Mouse (Mus musculus) brain, embryonic 14.5 days (tissue): ENCODE data around the gene Gm49661. TPM values are rescaled to one million over a fixed set of nuclear protein-coding genes. Genes with fewer than 3 reads are reported as not detected.

ENCODE experiments used
- DNase-seq: peaks from one replicate; pipeline ENCODE4 v3.0.0-alpha.2; 2011; ENCODE audit warnings: low read depth
- CTCF ChIP-seq: fragments of 200-500 bp; IDR thresholded peaks from 2 replicates; pipeline ENCODE4 v1.5.1; 2012; ENCODE audit warnings: inconsistent platforms, mild to moderate bottlenecking, moderate library complexity, borderline replicate concordance; ENCODE audit not compliant: insufficient read depth, insufficient read length; ENCODE audit errors: extremely low read depth
- POLR2A ChIP-seq: fragments of 200-500 bp; IDR thresholded peaks from 2 replicates; pipeline ENCODE4 v1.6.1; 2012; ENCODE audit warnings: mild to moderate bottlenecking, inconsistent platforms, borderline replicate concordance; ENCODE audit not compliant: poor library complexity, insufficient read depth, insufficient read length, severe bottlenecking; ENCODE audit errors: extremely low read depth
- polyA plus RNA-seq: library from polyadenylated mRNA; depleted of rRNA; stranded (reverse); fragments of >200 nt; gene quantifications from 2 replicates; pipeline ENCODE4 v1.2.3, GENCODE M21; 2012; rRNA removed

The Gm49661 gene
- not detected in 2 replicates for polyA plus RNA-seq

- TF ChIP-seq POLR2A: no peak; the same call in 1 of the 2 replicates
- no peak for TF ChIP-seq CTCF
Observed at GRCm38 (mm10) chr8:84969241-84970134, at the start of gene Gm49661, which contains the start of the genes Prdx2 and Rnaseh2a. Gene Gm49661, minus strand, starts transcription at chr8:84969433. Gene Prdx2, plus strand, starts transcription at chr8:84969587. Gene Rnaseh2a, minus strand, starts transcription at chr8:84969767.

DNA sequence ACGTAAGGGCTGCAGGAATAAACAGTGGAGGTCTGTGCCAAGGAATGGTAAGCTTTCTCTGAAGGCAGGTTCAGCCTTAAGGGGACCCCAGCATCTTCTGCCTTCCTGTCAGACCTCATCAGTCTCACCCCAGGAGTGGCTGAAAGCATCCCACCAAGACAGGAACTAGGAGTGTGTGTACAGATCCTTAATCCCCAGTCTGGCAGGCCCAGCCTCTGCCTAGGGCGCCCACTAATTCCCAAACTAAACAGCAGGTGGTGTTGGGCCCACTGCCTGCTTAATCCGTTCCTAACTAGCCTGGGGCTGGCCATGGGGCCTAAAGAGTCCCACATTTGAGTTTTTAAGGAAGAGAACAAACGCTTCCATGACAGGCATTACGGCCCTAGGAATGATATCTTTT, 48.0 kb upstream of the Gm49661 start:
- no peak for DNase-seq
- no peak for TF ChIP-seq POLR2A
- TF ChIP-seq CTCF: no peak

More at GRCm38 (mm10) chr8:84969241-84970134, at the start of gene Gm49661, which contains the start of the genes Prdx2 and Rnaseh2a:
- DNase-seq: peak; percentile 94

DNA sequence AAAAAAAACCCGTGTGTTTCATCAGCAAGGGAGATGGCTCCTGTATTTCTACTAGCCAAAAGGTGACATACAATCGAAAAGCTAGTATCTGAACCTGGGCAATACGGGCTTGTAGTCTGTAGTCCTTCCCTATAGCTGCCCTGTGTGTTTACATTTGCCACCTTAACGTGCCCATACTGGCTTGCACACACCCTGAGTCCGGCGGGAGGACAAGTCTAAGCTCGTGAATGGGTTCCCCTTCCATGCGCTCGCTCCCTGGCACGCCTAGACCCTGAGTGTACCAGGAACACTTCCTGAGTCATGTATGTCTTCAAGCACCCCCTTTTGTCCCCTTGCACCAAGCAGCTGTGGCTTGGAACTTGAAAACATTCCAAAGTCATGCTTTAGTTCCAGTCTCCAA, 47.5 kb upstream of the Gm49661 start:
- DNase-seq: no peak
- TF ChIP-seq POLR2A: no peak
- no peak for TF ChIP-seq CTCF

GRCm38 (mm10) chr8:85014431-85014830, 45.2 kb upstream of the Gm49661 start, which contains the start of gene Best2:
Gene Best2, minus strand, starts transcription at chr8:85014531.
- DNase-seq: no peak
- TF ChIP-seq CTCF (no peak), POLR2A (no peak)

GRCm38 (mm10) chr8:85013230-85013840, 44.1 kb upstream of the Gm49661 start:
- TF ChIP-seq CTCF (peak; percentile 72), POLR2A (no peak)

GRCm38 (mm10) chr8:85011242-85011641, 42.0 kb upstream of the Gm49661 start:
- no peak for DNase-seq
- no peak for TF ChIP-seq CTCF
- TF ChIP-seq POLR2A: no peak

More at GRCm38 (mm10) chr8:85013230-85013840, 44.1 kb upstream of the Gm49661 start:
- peak; percentile 88 for DNase-seq

GRCm38 (mm10) chr8:85007686-85008085, 38.5 kb upstream of the Gm49661 start:
- no peak for DNase-seq
- TF ChIP-seq CTCF: peak; percentile 16; the same call in 1 of the 2 replicates
- no peak for TF ChIP-seq POLR2A

DNA sequence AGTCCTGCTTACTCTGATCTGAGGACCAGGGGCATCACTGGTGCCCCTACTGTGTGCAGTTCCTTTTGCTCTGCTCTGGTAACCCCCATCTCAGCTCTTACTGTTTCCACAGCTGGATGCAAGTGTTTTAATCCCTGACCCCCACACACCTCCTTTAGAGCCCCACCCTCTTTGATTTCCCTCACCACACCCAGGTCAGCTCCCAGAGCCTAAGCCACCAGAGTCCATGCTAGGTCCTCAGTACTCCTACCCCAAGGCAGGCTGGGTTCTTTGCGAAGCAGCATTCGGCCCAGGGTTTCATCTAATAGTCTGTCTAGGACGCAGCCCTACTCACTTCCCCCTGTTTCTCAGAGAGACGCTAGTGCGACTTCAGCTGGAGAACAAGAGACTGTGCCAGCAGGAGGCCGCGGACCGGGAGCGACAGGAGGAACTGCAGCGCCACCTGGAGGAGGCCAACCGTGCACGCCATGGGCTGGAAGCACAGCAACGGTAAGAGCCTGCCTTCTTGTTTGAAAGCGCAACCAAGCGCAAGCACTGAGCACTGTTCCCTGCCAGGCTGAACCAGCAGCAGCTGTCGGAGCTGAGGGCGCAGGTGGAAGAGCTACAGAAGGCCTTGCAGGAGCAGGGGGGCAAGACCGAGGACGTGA, 28.5 kb upstream of the Gm49661 start:
- TF ChIP-seq CTCF (peak; percentile 96), POLR2A (no peak)
- DNase-seq: peak; percentile 96

- no peak for DNase-seq
- TF ChIP-seq POLR2A: no peak
- no peak for TF ChIP-seq CTCF
Observed at GRCm38 (mm10) chr8:84996978-84997377, 27.7 kb upstream of the Gm49661 start.

DNA sequence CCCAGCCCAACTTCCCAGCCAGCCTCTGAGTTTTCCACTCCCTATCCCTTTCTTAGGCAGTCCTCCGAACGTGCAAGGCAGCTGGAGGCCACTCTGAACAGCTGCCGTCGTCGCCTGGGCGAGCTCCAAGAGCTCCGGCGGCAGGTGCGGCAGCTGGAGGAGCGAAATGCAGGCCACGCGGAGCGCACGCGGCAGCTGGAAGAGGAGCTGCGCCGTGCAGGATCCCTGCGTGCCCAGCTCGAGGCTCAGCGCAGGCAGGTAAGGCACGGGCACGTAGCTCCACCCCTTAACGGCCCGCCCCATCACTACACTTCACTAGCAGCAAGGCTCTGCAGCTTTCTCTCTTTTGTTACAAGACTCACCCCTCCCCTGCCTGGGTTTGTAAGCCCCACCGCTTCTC, 26.4 kb upstream of the Gm49661 start:
- TF ChIP-seq POLR2A (no peak), CTCF (no peak)
- peak; percentile 72 for DNase-seq

DNA sequence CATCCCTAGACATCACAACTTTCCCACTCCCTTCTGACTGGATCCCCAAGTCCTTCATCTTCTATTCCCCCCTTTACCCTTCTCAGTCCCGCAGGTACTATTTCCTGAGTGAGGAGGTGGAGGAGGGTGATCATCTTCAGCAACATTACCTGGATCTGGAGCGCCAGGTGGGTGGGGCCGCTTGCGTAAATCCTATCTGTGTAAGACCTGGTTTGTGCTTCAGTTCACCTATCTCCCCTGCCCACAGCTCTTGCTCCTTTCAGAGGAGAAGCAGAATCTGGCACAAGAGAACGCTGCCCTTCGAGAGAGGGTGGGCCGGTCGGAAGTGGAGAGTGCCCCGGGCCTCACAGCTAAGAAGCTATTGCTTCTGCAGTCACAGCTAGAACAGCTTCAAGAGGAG, 25.1 kb upstream of the Gm49661 start:
- no peak for TF ChIP-seq CTCF
- TF ChIP-seq POLR2A: no peak
- DNase-seq: no peak

DNA sequence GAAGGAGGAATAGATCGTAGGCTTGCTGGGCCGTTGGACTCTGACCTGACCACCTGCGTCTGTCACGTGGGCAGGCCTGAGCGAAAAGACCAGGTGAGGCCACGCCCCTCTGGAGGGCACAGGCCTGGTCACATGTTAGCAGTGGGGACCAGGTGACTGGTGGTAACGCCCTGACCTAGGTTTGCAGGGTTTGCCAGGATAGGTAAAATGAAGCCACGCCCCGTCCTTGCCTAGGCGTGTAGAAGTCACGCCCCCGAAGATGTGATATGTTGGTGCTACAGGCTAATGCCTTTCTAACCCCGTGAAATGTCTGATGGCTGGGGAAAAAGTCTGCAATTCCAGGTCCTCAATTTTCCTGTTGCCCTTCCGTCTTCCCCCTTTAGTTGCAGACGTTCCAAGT, 21.6 kb upstream of the Gm49661 start:
- DNase-seq: no peak
- TF ChIP-seq CTCF (no peak), POLR2A (no peak)

- TF ChIP-seq CTCF (peak; percentile 94), POLR2A (peak; percentile 61)
- DNase-seq: peak; percentile 99
Observed at GRCm38 (mm10) chr8:84990349-84990748, 21.1 kb upstream of the Gm49661 start, which contains the start of gene Hook2. Gene Hook2, plus strand, starts transcription at chr8:84990603.
